Mouse (Mus musculus) CD4-positive, CD25-positive, alpha-beta regulatory T cell (primary cell): ENCODE results near the gene Mup18. TPM values are rescaled to one million over a fixed set of nuclear protein-coding genes. Genes with fewer than 3 reads are reported as not detected.

Source experiments
- polyA plus RNA-seq: library from polyadenylated mRNA; unstranded; fragments of 100-300 nt; shearing (Covaris generic); gene quantifications from one replicate; pipeline ENCODE4 v1.2.1, GENCODE M21; 2017

The Mup18 gene
- polyA plus RNA-seq: not detected

DNA sequence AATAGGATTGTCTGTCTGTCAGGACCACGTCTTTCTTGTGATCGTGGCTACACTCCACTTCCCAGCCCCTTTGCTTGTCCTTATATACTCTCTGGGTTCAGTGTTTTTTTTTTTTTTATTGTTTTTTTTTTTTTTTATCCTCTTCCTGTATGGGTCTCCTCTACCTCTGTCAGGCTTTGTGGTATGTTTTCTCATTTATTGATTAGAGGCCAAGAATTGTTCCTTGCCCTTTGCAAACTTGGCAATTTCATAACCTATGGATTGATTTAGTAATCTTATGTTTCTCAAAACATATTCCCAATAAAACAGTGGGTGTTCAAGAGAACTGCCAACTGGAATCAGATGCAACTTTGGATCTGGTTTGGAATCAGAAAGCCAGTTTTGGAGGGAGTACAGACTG, at the start of gene Mup18:
Mup18 (minus strand) TSS at position 101 of the 400 bp plus-strand sequence.

Other genes with a start within 250 kb of the Mup18 start
- gene Mup15, start 234.4 kb downstream of the Mup18 start, polyA plus RNA-seq: not detected
- not detected for gene Mup16, start 154.6 kb downstream of the Mup18 start, polyA plus RNA-seq
- not detected for gene Mup17, start 78.3 kb downstream of the Mup18 start, polyA plus RNA-seq
- not detected for gene Mup19, start 108.1 kb upstream of the Mup18 start, polyA plus RNA-seq
- 0.26 TPM for gene Mup5, start 161.1 kb upstream of the Mup18 start, polyA plus RNA-seq